Mouse (Mus musculus): ENCODE results near the gene Shox2. TPM values are rescaled to one million over a fixed set of nuclear protein-coding genes. Genes with fewer than 3 reads are reported as not detected.

The Shox2 gene
- total RNA-seq (2021) = not detected

DNA sequence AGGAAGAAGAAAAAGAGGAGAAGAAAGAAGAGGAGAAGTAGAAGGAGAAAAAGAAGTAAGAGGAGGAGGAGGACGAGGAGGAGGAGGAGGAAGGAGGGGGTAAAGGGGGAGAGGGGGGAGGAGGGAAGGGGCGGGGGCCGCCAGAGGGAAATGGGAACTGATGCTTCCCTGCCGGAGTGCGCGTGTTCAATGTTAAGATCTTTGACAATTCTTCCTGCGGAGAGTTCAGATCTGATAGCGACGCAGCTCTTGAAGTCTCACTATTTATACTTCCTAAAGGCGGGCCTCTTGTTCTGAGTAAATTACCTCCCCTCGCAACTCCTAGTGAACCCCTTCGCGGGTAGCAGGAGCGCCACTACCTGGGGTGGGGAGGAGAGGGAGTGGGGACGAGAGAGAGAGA, at the start of gene Shox2:
Shox2 (minus strand) TSS at position 66 of the 400 bp plus-strand sequence.
- no peak for DNase-seq (ENCODE audit: extremely low spot score in 1 of 2, low spot score in 2 of 2)
- intact Hi-C loops (cut with DNase I) = loop anchor here (10.0 kb wide), 2 partner anchors 283 to 363 kb away; no protein-coding TSS in a partner anchor

DNA sequence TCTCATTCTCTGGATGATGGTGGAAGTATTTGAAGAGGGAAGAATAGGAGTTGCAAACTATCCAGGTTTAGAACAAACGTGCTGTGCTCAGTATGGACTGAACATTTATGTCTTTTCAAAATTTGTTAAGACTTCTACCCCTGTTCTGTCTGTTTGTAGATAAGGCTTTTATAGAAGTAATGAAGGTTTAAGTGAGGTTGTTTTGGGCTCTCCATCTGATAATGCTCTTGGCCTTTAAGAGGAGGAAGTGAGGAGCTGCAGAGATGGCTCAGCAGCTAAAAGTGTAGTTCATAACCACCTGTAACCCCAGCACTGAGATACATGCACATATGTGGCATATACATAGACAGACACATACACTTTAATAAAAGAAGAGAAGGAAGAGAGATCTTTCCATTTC, 15.2 kb upstream of the Shox2 start:
- no peak for DNase-seq (ENCODE audit: extremely low spot score in 1 of 2, low spot score in 2 of 2)
- intact Hi-C loops (cut with DNase I) = no loop called here

DNA sequence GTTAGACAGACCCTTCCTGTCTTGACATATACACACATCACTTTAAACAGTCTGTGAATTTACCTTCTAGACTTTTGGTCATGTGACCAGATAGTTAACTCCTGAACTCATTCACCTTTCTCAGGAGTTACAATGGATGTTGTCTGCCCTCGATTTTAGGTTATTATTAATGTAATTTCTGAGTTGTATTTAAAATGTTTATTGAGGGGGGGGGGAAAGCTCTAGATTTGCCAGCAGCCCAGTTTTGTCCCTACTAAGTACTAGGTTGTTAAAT, 4.7 kb upstream of the Shox2 start:
- intact Hi-C loops (cut with DNase I) = loop anchor here (10.0 kb wide), 2 partner anchors 279 to 359 kb away; no protein-coding TSS in a partner anchor
- no peak for DNase-seq (ENCODE audit: extremely low spot score in 1 of 2, low spot score in 2 of 2)

DNA sequence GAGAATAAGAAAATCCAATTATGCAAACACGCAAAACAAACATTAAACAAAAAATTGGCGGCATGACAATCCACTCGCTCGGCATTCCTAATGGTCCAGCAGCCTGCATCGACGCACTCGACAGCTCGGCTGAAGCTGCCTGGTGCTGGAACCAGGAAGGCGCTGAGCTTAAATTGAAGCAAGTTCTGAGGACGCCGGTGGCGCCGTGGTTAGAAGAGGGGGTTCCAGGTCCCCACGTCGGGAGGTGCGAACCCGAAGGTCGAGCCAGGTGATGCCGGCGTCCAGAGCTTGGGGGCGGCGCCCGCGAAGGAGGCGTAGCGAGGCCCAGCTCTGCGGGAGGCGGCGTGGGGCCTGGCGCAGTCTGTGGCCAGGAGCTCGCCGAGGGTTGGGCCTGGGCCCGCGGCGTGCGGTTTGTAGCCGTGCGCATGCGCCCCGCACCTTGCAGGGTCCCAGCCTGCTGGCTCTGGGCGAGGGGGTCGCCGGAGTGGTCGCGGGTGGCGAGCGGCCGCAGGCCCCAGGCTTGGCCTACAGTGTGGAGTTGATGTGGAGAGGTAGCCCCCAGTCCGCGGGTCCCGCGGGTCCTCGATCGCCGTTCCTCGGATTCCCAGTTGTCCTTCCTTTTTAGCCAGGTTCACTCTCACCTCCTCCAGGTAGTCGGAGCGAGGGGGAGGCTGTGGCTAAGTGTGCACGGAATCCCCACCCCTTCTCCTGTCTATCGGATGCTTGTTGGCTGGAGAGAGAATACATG, 4.1 kb upstream of the Shox2 start:
- DNase-seq (ENCODE audit: extremely low spot score in 1 of 2, low spot score in 2 of 2) = peak; percentile 59 to 78
- intact Hi-C loops (cut with DNase I) = loop anchor here (10.0 kb wide), 2 partner anchors 279 to 359 kb away; no protein-coding TSS in a partner anchor

DNA sequence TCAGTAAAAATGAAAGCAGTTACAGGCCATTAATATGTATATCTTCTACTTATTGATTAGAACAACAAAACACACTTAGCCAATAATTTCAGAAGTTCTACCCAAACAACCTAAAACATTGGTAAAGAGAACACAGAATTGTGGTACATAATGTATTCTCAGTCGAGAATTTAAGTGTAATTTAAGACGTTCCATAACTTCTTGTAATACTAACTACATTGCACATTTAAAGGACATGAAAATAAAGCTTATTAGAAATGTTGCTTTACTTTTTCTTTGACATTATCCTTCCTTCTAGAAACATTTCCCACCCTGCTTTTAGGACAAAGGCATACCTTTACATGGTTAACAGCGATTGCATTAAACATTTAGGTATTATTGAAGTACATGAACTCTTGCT, 1.9 kb upstream of the Shox2 start:
- intact Hi-C loops (cut with DNase I) = loop anchor here (10.0 kb wide), 2 partner anchors 281 to 361 kb away; no protein-coding TSS in a partner anchor
- DNase-seq (ENCODE audit: extremely low spot score in 1 of 2, low spot score in 2 of 2) = no peak

DNA sequence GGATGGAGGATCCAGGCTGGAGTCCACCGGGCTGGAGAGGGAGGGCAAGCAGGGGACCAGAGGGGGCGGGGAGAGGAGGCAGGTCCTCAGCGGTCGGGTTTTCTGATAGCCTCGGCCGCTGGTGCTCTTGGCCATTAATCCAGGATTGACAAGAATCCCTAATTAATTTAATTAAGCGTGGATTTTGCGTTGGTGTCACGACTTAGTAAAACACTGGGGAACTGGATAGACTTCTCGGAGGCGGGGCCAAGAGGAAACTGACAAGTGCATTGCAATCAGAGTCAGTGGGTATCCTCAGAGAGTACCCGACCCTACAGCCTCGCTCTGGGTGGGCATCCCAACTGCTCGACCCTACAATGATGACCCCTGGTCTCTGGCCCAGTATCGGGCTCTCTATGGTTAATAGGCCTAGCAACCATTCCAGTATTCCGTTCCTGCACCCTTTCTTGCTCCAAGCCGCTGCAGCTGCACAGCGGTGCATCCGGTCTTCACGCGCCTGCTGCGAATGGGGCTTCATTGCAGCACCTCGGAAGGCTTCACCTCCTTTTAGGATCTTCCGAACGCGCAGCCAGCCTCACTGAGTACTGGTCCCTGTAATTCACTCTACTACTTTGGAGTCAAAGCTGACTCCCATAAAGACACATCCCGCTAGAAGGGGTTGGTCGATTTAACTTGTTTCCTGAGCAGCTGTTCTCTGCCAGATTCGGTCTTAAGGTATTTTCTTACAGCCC, 775 bp upstream of the Shox2 start:
- intact Hi-C loops (cut with DNase I) = loop anchor here (10.0 kb wide), 2 partner anchors 282 to 362 kb away; no protein-coding TSS in a partner anchor

DNA sequence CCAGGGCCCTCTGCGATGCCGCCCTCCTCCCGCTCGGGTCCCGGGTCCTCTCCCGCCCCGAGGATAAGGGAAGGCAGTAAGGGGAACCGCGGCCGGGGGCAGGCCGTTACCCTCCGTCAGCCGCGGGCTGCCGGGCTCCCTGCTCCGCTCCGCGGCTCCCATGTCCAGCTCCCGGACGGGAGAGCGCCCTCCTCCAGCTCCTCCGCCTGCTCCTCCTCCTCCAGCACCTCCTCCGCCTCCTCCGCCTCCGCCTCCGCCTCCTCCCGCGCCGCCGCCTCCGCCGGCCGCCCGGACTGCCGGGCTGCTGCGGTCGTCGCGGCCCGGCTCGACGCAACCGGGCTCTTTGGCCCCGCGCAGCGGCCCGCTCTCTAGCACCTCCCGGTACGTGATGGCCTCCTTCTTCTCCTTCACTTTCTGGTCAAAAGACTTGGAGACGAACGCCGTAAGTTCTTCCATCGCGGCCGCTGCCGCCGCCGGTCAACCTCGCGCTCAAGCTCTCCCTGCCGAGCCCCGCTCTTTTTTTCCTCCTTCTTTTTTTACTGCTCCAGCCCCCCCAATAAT, 390 bp downstream of the Shox2 start, which contains the start of gene Rsrc1:
Rsrc1 (plus strand) TSS at position 290 of the 561 bp plus-strand sequence.
- DNase-seq (ENCODE audit: extremely low spot score in 1 of 2, low spot score in 2 of 2) = peak in 1 of 2 experiments; percentile 36
- intact Hi-C loops (cut with DNase I) = loop anchor here (10.0 kb wide), 2 partner anchors 284 to 364 kb away; no protein-coding TSS in a partner anchor

More for the DNA sequence above, 775 bp upstream of the Shox2 start:
- peak in 1 of 2 experiments; percentile 20 for DNase-seq (ENCODE audit: extremely low spot score in 1 of 2, low spot score in 2 of 2)

DNA sequence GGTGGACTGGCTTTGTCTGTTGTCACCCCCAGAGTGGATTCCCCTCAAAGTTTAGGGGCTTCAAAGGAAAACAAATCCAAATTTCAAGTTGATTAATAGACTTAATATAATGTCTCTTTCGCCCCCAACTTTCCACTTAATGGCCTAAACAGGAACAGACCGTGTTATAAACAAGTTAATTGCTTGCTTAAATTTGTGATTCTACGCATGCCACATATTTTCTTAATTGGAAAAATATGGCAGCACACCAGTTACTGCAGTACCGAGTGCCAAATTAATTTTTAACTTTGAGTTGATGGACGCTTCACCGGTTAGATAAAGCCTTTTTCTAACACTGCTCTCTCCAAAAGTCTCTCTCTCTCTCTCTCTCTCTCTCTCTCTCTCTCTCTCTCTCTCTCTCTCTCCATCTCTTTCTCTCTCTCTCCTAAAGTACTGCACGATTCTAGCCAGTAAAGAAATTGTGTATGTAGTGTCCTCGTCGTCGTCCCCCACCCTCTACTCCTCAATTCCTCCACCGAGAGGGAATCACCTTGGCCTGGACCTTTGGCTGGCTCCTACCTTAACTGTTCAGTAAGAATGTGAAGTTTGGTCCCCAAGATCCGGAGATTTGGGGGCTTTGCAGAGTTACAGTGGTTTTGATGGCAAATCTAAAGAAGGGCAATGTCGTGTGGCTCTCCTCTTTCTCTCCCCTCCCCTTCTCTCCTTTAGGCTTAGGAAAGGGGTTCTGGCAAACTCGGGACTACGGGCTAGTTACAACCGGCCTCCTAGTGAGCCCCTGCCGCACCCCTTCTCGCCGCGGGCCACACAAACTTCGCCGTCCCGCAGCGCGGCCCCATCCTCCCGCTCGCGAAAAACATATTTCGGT, 1.2 kb downstream of the Shox2 start:
- DNase-seq (ENCODE audit: extremely low spot score in 1 of 2, low spot score in 2 of 2) = no peak
- intact Hi-C loops (cut with DNase I) = loop anchor here (10.0 kb wide), 2 partner anchors 284 to 364 kb away; no protein-coding TSS in a partner anchor

DNA sequence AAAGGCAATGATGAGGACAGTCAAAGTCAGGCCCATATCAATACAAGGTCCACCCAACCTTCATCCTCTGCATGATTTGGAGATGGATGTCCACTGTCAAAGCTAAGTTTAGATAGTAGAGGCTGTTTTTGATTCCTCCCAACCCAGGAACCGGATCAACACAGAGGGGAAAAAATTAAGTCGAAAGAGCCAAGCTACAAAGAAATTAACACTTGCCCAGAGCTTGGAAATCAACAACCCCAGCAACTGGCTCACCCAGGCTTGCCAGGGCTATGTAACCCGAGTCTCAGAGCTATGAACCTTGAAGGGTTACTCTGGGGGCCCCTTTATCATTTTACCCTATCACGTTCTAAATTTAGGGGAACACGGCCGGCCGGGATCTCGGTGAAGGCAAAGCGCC, 2.1 kb downstream of the Shox2 start:
- DNase-seq (ENCODE audit: extremely low spot score in 1 of 2, low spot score in 2 of 2) = no peak
- intact Hi-C loops (cut with DNase I) = no loop called here

DNA sequence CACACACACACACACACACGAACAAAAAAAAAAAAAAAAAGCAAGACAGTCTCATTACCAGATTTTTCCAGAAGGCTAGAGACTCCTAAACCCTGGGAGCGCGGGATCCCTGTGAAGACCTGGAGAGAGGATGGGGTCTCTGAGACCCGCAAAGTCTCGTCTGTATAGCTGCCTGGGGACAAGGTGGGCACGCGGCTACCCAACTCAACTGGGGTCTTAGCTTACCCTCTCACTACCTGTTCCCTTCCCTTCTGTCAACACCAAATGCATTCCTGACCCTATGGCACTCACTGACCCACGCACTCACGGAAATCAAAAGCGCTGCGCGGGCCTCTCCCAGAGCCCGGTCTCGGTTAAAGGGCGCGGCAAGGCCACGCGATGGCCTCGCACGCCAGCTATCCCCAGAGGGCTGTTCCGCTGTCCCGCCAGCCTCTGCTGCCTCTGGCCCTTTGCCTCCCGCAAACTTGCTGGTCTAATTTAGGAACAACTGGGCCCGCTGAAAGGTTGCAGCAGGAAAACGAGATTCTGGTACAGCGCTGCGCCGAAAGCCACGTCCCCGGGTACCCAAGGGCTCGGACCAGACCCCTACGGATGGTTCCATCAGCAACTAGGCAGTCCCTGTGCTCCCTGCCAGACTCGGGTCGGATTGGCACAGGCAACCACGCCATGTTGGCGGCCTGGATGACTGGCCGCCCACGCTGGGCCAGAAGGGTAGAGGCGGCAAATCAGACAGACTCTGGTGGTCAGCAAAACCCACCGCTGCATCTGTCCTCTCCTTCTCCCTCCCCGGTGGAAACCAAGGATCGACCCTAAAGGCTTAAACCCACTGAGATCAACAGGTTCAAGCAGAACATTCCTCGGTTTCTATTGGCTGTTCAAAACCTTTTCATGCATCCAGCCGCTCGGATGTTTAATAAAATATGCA, 2.9 kb downstream of the Shox2 start:
- intact Hi-C loops (cut with DNase I) = no loop called here
- DNase-seq (ENCODE audit: extremely low spot score in 1 of 2, low spot score in 2 of 2) = peak in 1 of 2 experiments; percentile 20

DNA sequence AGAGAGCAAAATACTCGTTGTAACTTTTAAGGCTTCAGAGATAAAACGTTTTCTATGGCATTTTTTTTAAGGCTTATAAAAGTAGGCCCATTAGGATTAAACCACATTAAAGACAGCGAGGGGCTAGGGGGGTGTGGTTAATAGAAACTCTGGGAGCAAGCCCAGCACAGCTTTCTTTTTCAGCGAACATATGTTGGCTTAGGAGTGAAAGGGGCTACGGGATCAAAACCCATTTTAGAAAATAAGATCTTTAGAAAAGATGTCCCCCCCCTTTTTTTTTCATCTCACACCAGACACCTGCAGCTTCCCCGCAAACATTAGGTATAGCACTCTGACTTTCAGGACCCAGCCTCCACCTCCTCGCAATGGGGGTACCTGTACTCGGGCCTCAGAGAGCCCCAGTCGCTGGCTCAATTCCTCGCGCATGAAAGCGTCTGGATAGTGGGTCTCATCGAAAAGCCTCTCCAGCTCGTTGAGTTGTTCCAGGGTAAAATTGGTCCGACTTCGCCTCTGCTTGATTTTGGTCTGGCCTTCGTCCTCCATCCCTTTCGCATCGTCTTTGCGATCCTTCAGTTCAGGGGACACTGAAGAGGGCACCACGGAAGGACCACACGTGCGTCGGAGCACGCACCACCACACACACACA, 3.6 kb downstream of the Shox2 start:
- intact Hi-C loops (cut with DNase I) = no loop called here
- DNase-seq (ENCODE audit: extremely low spot score in 1 of 2, low spot score in 2 of 2) = no peak

DNA sequence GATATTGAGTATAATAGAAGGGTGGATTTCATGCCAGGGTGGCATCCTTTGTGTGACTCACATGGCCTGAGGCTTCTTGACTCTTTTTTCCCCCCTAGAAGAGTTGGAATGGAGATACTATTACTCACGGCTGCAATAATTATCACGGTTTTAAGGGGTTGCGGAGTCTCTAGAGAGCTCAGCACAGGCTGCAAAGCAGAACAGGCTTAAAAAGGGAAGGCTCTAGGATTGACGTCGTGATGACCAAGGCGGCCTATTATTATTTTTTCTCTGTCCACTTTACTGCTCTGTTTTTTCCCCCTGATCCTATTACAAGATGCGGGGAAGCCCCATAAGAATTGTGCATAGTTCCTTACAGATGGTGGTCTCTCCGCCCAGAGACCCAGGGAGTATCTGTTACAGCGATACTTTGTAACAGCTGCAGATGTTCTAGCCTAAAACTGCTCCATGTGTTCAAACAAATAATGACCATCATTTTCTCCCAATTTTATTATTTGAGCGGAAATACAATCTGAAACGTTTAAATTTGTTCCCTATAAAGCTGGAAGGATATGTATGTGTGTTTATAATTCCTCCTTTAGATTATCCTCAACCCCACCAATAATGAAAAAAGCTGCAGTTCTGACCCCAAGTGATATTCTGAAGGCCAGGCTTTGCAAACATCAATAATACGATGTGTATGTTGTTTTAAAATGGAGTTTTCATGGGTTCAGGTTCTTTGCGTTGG, 4.5 kb downstream of the Shox2 start:
- DNase-seq (ENCODE audit: extremely low spot score in 1 of 2, low spot score in 2 of 2) = no peak
- intact Hi-C loops (cut with DNase I) = no loop called here

DNA sequence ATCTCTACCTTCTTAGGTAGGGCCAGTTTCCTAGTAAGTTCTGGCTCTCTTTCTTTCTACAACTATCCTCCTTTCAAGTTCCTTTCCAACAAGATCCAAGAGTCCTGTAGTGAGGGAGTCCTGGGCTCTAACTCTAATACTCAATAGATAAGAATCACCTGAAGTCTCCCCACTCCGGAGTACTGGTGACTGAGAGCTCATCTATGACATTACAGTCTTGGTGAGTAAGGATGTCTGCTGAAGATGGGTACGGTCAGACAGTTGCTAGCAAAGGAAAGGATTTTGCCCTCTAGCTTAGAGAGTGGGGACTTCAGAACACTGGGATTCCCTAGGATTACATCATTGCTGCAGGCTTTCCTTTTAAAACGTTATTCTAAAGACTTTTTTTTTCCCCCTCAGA, 7.1 kb downstream of the Shox2 start:
- intact Hi-C loops (cut with DNase I) = loop anchor here (5.0 kb wide), 1 partner anchor 562 kb away; no protein-coding TSS in a partner anchor

DNA sequence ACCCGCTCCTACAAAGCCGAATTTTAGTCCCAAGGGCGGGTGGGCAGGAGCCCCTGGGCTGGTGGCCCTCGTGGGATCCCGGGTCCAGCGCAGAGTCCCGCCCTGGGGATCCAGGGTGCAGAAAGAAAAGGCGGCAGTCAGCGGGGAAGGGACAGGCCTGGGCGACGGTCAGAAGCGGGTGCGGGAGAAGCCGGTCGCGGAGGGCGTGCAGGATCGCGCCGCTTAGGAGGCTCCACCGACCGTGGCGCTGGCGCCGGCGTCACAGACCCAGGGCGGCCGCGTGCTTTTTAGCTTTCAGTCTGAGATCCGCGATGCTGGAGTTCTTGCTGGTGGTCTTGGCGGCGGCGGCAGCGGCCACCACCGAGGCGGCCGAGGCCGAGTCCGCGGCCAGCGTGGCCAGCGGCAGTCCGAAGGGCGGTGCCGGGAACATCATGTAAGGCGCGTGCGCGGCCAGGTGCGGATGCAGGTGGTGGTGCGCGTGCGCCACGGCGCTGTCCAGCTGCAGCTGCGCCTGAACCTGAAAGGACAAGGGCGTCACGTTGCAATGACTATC, 8.1 kb downstream of the Shox2 start:
- DNase-seq (ENCODE audit: extremely low spot score in 1 of 2, low spot score in 2 of 2) = peak in 1 of 2 experiments; percentile 30
- intact Hi-C loops (cut with DNase I) = loop anchor here (5.0 kb wide), 1 partner anchor 561 kb away; no protein-coding TSS in a partner anchor

More for the DNA sequence above, 7.1 kb downstream of the Shox2 start:
- no peak for DNase-seq (ENCODE audit: extremely low spot score in 1 of 2, low spot score in 2 of 2)

DNA sequence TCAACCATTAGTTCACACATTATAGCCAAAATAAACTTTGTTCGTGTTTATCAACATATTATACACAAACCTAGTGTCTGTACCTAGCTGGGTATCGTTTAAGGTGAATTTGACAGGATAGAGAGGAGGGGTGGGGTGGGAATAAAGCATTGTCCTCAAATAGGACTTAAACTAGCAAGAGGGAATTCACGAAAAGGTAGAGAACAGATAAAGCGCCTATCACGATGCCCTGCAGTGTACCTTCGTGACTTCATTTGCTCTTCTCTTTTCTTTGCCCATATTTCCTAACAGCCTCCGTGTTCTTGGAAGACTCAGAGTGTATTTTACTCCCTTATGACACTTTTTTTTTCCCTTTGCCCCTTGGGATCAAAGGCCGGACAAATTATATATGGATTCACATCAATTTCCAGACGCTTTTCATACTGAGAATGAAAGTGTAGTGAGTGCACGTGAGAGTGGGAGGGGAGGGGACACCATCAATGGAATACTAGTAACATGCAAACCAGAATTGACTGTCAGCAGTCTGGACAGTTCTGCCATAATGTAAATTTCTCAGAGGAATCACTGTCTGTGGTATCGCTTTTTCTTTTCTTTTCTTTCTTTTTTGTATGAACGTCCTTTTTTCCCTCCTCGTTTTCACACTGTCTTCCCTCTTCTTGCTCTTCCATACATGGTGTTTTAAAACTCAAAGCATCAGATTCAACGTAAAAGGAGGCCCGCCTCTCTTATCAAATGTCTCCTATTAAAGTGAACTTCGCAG, 9.2 kb downstream of the Shox2 start:
- intact Hi-C loops (cut with DNase I) = loop anchor here (5.0 kb wide), 1 partner anchor 560 kb away; no protein-coding TSS in a partner anchor
- DNase-seq (ENCODE audit: extremely low spot score in 1 of 2, low spot score in 2 of 2) = no peak

Data from left cerebral cortex, postnatal 10 days (tissue).